Mouse (Mus musculus) stomach, postnatal 0 days (tissue): ENCODE measurements around the gene Hhip.

Source experiments
- CTCF ChIP-seq: IDR thresholded peaks from 2 replicates; pipeline ENCODE4 v1.5.1; 2016; ENCODE audit warnings: antibody characterized with exemption, low read depth, mild to moderate bottlenecking, moderate library complexity
- EP300 ChIP-seq: optimal IDR thresholded peaks from 2 replicates; pipeline ENCODE3; 2016; ENCODE audit warnings: antibody characterized with exemption

- TF ChIP-seq CTCF, result no peak
- TF ChIP-seq EP300, result no peak
These were observed 62.7 kb downstream of the Hhip start for GRCm38 (mm10) chr8:79995075-79995474.
